Mouse (Mus musculus): ENCODE measurements around the gene Try10.
"Not testable (repeated sequence)": the region's sequence is repeated elsewhere in the genome, so short reads cannot be mapped to it uniquely, and the experiment has no call there.

GRCm38 (mm10) chr6:41391640-41392039 lies 37.7 kb downstream of the Try10 start:
- not testable (repeated sequence) for TF ChIP-seq CTCF (IDR thresholded peaks at IDR 0.05; ENCODE audit: low read depth, low read length); POLR2A (IDR thresholded peaks at IDR 0.05; ENCODE audit: insufficient read depth, low read length)

Data from ES-Bruce4 (cell line).